Mouse (Mus musculus): ENCODE measurements at regions not wholly inside any gene's neighbourhood (a gene's known extent, or its start where the extent isn't known, plus 50 kb on each side); places are given as distances from the start of the nearest gene placed in this dataset.
A peak's percentile ranks its signal among the peaks of the same experiment; 100 is the strongest.

- 61% methylated on average over 21 of the region's 21 CpGs for whole genome bisulfite sequencing
- TF ChIP-seq CTCF (IDR thresholded peaks at IDR 0.05; ENCODE audit: low read depth, low read length) (no peak), POLR2A (IDR thresholded peaks at IDR 0.05; ENCODE audit: extremely low read depth, insufficient read depth, low read length) (no peak)
- no peak for DNase-seq (ENCODE audit: extremely low read depth, low read depth, low spot score)
These were observed 170.0 kb upstream of the Hes1 start for GRCm38 (mm10) chr16:29893871-29894828.

GRCm38 (mm10) chr16:29896393-29896792, 167.8 kb upstream of the Hes1 start:
- Histone ChIP-seq H3K27ac (replicated peaks; ENCODE audit: insufficient read depth, low read depth, low read length) (no peak overlapping the region), H3K79me2 (ENCODE audit: control insufficient read depth, insufficient read depth, low read length) (no peaks in the 10 kb centered on the region)
- WGBS = 52% methylated on average over 4 of the region's 4 CpGs

More at GRCm38 (mm10) chr16:29893871-29894828, 170.0 kb upstream of the Hes1 start:
- no peak overlapping the region for H3K27ac ChIP-seq (replicated peaks; ENCODE audit: insufficient read depth, low read depth, low read length)
- no peak overlapping the region for H3K4me3 ChIP-seq (ENCODE audit: insufficient read depth, low read depth, low read length)
- H3K4me1 ChIP-seq (ENCODE audit: control insufficient read depth, insufficient read depth, low read length) = peaks cover 3% of the 10 kb centered on the region; the same call in 1 of the 2 replicates
- H3K9ac ChIP-seq (ENCODE audit: low read depth, low read length) = no peak overlapping the region
- H3K36me3 ChIP-seq (ENCODE audit: control insufficient read depth, insufficient read depth, low read length) = no peaks in the 10 kb centered on the region
- no peaks in the 10 kb centered on the region for H3K27me3 ChIP-seq (ENCODE audit: control insufficient read depth, insufficient read depth, low read length)
- H3K79me2 ChIP-seq (ENCODE audit: control insufficient read depth, insufficient read depth, low read length) = no peaks in the 10 kb centered on the region

GRCm38 (mm10) chr16:29903510-29903909, 160.7 kb upstream of the Hes1 start:
- Histone ChIP-seq H3K27me3 (ENCODE audit: control insufficient read depth, insufficient read depth, low read length) (no peaks in the 10 kb centered on the region), H3K4me3 (ENCODE audit: insufficient read depth, low read depth, low read length) (no peak overlapping the region), H3K9ac (ENCODE audit: low read depth, low read length) (no peak overlapping the region), H3K79me2 (ENCODE audit: control insufficient read depth, insufficient read depth, low read length) (no peaks in the 10 kb centered on the region), H3K4me1 (ENCODE audit: control insufficient read depth, insufficient read depth, low read length) (peaks cover 9% of the 10 kb centered on the region), H3K27ac (replicated peaks; ENCODE audit: insufficient read depth, low read depth, low read length) (no peak overlapping the region), H3K36me3 (ENCODE audit: control insufficient read depth, insufficient read depth, low read length) (no peaks in the 10 kb centered on the region)
- no peak for TF ChIP-seq CTCF (IDR thresholded peaks at IDR 0.05; ENCODE audit: low read depth, low read length)
- no peak for TF ChIP-seq POLR2A (IDR thresholded peaks at IDR 0.05; ENCODE audit: extremely low read depth, insufficient read depth, low read length)
- 16% methylated on average over 8 of the region's 8 CpGs for WGBS
- DNase-seq (ENCODE audit: extremely low read depth, low read depth, low spot score) = peak; percentile 76

More at GRCm38 (mm10) chr16:29896393-29896792, 167.8 kb upstream of the Hes1 start:
- Histone ChIP-seq H3K27me3 (ENCODE audit: control insufficient read depth, insufficient read depth, low read length) (no peaks in the 10 kb centered on the region), H3K4me3 (ENCODE audit: insufficient read depth, low read depth, low read length) (no peak overlapping the region), H3K36me3 (ENCODE audit: control insufficient read depth, insufficient read depth, low read length) (no peaks in the 10 kb centered on the region), H3K4me1 (ENCODE audit: control insufficient read depth, insufficient read depth, low read length) (peaks cover 3% of the 10 kb centered on the region; the same call in 1 of the 2 replicates), H3K9ac (ENCODE audit: low read depth, low read length) (no peak overlapping the region)
- no peak for TF ChIP-seq POLR2A (IDR thresholded peaks at IDR 0.05; ENCODE audit: extremely low read depth, insufficient read depth, low read length)
- TF ChIP-seq CTCF (IDR thresholded peaks at IDR 0.05; ENCODE audit: low read depth, low read length) = no peak
- peak; percentile 28 for DNase-seq (ENCODE audit: extremely low read depth, low read depth, low spot score)

DNA sequence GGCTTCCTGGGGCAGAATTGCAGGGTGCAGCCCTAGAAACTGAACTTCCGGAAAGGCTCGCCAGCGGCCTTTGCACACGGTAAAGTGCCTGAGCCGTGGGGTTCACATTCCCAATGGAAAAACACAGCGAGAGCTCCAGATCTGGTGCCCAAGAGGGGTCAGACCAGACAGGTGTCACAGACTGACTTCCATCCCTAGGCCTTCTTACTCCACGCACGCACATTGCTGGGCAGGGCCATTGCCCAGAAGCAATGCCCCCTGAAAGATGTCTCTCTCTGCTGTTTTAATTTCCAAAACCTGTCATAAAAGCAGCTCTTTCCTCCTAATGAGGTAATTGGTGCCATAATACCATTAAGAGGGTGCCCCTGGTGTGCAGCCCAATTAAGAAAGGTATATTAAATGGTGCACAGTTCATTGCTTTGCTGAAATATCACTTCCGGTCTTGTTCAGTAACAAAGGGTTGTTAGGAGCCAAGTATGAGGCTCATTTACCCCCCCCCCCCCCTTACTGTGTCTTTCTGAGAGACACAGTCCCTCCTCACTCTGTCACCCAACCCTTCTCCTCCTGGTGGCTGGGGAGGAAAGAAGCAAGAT, 159.9 kb upstream of the Hes1 start:
- DNase-seq (ENCODE audit: extremely low read depth, low read depth, low spot score) = no peak
- Histone ChIP-seq H3K36me3 (ENCODE audit: control insufficient read depth, insufficient read depth, low read length) (no peaks in the 10 kb centered on the region), H3K9ac (ENCODE audit: low read depth, low read length) (no peak overlapping the region), H3K4me1 (ENCODE audit: control insufficient read depth, insufficient read depth, low read length) (peaks cover 9% of the 10 kb centered on the region), H3K4me3 (ENCODE audit: insufficient read depth, low read depth, low read length) (no peak overlapping the region), H3K27me3 (ENCODE audit: control insufficient read depth, insufficient read depth, low read length) (no peaks in the 10 kb centered on the region), H3K27ac (replicated peaks; ENCODE audit: insufficient read depth, low read depth, low read length) (no peak overlapping the region), H3K79me2 (ENCODE audit: control insufficient read depth, insufficient read depth, low read length) (no peaks in the 10 kb centered on the region)
- WGBS = 93% methylated on average over 9 of the region's 9 CpGs
- TF ChIP-seq CTCF (IDR thresholded peaks at IDR 0.05; ENCODE audit: low read depth, low read length) (no peak), POLR2A (IDR thresholded peaks at IDR 0.05; ENCODE audit: extremely low read depth, insufficient read depth, low read length) (no peak)

DNA sequence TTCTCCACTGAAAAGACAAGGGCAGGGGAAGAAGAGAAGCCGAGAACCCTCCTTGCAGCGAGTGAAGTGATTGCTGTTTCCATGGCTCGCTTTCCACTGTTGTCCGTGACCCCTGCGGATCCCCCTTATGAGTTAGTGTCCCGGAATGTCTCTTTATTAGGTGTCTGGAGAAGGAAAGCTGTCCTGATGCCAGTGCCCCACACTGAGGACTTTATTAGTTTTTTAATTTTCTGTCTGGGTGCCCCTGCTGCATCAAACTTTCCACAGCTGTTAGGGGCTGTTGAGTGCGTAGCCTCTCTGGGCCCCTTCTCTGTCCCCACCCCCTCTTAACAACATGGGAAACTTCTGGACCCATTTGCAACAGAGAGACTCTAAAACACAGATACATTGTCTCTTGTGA, 156.9 kb upstream of the Hes1 start:
- TF ChIP-seq POLR2A (IDR thresholded peaks at IDR 0.05; ENCODE audit: extremely low read depth, insufficient read depth, low read length) (no peak), CTCF (IDR thresholded peaks at IDR 0.05; ENCODE audit: low read depth, low read length) (no peak)

More for the DNA sequence above, 156.9 kb upstream of the Hes1 start:
- Histone ChIP-seq H3K27ac (replicated peaks; ENCODE audit: insufficient read depth, low read depth, low read length) (no peak overlapping the region), H3K4me3 (ENCODE audit: insufficient read depth, low read depth, low read length) (no peak overlapping the region), H3K9ac (ENCODE audit: low read depth, low read length) (no peak overlapping the region), H3K36me3 (ENCODE audit: control insufficient read depth, insufficient read depth, low read length) (no peaks in the 10 kb centered on the region), H3K27me3 (ENCODE audit: control insufficient read depth, insufficient read depth, low read length) (no peaks in the 10 kb centered on the region), H3K79me2 (ENCODE audit: control insufficient read depth, insufficient read depth, low read length) (no peaks in the 10 kb centered on the region), H3K4me1 (ENCODE audit: control insufficient read depth, insufficient read depth, low read length) (peaks cover 9% of the 10 kb centered on the region)
- DNase-seq (ENCODE audit: extremely low read depth, low read depth, low spot score) = no peak
- WGBS = 97% methylated on average over 7 of the region's 7 CpGs
